Mouse (Mus musculus) retina, adult 2 months (tissue): Measurements from ENCODE around the gene Mucl1.
"Not testable (repeated sequence)": the region's sequence is repeated elsewhere in the genome, so short reads cannot be mapped to it uniquely, and the experiment has no call there.

ENCODE experiments used
- DNase-seq: peaks from one replicate; pipeline ENCODE4 v3.0.0-alpha.2; 2012; ENCODE audit warnings: low read depth, low spot score

The Mucl1 gene

GRCm38 (mm10) chr15:103755369-103755768 lies at the start of gene Mucl1:
TSS of gene Mucl1 (minus strand) at chr15:103755469.
- DNase-seq: no peak

GRCm38 (mm10) chr15:103766836-103767235 lies 11.6 kb upstream of the Mucl1 start:
- DNase-seq: peak; percentile 3

- not testable (repeated sequence) for DNase-seq
These were observed 38.4 kb downstream of the Mucl1 start for GRCm38 (mm10) chr15:103716861-103717260.
